Mouse (Mus musculus) E14TG2a.4 (cell line): Measurements from ENCODE around the gene Grin3b.

Experiments
- H3K27me3 ChIP-seq: 2 replicates; pipeline ENCODE4 v1.6.1; 2014; ENCODE audit warnings: low read length, control low read depth; ENCODE audit not compliant: insufficient read depth
- H3K36me3 ChIP-seq: 2 replicates; pipeline ENCODE4 v1.6.1; 2014; ENCODE audit warnings: low read length, control low read depth; ENCODE audit not compliant: insufficient read depth
- H3K4me1 ChIP-seq: replicated peaks from 2 replicates; pipeline ENCODE4 v1.6.1; 2014; ENCODE audit warnings: low read depth, low read length, control low read depth
- H3K4me3 ChIP-seq: replicated peaks from 2 replicates; pipeline ENCODE4 v1.5.1; 2014; ENCODE audit warnings: mild to moderate bottlenecking, low read length
- H3K9me3 ChIP-seq: 2 replicates; pipeline ENCODE4 v1.6.1; 2014; ENCODE audit warnings: low read length, control low read depth
- CTCF ChIP-seq: conservative IDR thresholded peaks from 2 replicates; pipeline ENCODE4 v1.5.1; 2014; ENCODE audit warnings: low read length
- NANOG ChIP-seq: IDR thresholded peaks from 2 replicates; pipeline ENCODE4 v1.6.1; 2014; ENCODE audit warnings: borderline replicate concordance, low read length, mixed read lengths
- POU5F1 ChIP-seq: IDR thresholded peaks from 2 replicates; pipeline ENCODE4 v1.6.1; 2014; ENCODE audit warnings: low read length, borderline replicate concordance

Gene Grin3b

GRCm38 (mm10) chr10:79970415-79971182 lies at the start of gene Grin3b:
Grin3b (plus strand) TSS chr10:79970715.
- Histone ChIP-seq H3K4me1 (peaks cover 81% of the 10 kb centered on the region), H3K36me3 (peaks cover 41% of the 10 kb centered on the region), H3K4me3 (peak within 1 kb of the TSS; percentile 81), H3K27me3 (peaks cover 60% of the 10 kb centered on the region), H3K9me3 (no peaks in the 10 kb centered on the region)
- TF ChIP-seq NANOG (no peak), CTCF (no peak), POU5F1 (no peak)

GRCm38 (mm10) chr10:79920958-79921535 lies 49.5 kb upstream of the Grin3b start, which contains the start of gene R3hdm4:
R3hdm4 (minus strand) TSS chr10:79921208.
- H3K36me3 ChIP-seq: no peaks in the 10 kb centered on the region
- H3K9me3 ChIP-seq: no peaks in the 10 kb centered on the region
- TF ChIP-seq POU5F1 (no peak), CTCF (no peak), NANOG (no peak)
- H3K27me3 ChIP-seq: peaks cover 68% of the 10 kb centered on the region
- peak within 1 kb of the TSS; percentile 69 for H3K4me3 ChIP-seq
- H3K4me1 ChIP-seq: peaks cover 87% of the 10 kb centered on the region

GRCm38 (mm10) chr10:79921572-79921971 lies 48.9 kb upstream of the Grin3b start:
- Histone ChIP-seq H3K4me1 (peaks cover 88% of the 10 kb centered on the region), H3K4me3 (peak overlapping the region; percentile 69), H3K9me3 (no peaks in the 10 kb centered on the region), H3K27me3 (peaks cover 72% of the 10 kb centered on the region), H3K36me3 (no peaks in the 10 kb centered on the region)
- TF ChIP-seq NANOG (no peak), CTCF (no peak), POU5F1 (no peak)

- peaks cover 70% of the 10 kb centered on the region for H3K27me3 ChIP-seq
- H3K4me3 ChIP-seq: no peak overlapping the region
- TF ChIP-seq NANOG (no peak), CTCF (peak; percentile 63)
- H3K9me3 ChIP-seq: 0 out of 2 replicates have a peak, but pooled peaks cover 2% of the 10 kb centered on the region
- H3K4me1 ChIP-seq: peaks cover 71% of the 10 kb centered on the region
- no peaks in the 10 kb centered on the region for H3K36me3 ChIP-seq
These were observed 45.3 kb upstream of the Grin3b start for GRCm38 (mm10) chr10:79924998-79925784.

GRCm38 (mm10) chr10:79925785-79926490 lies 44.6 kb upstream of the Grin3b start:
- H3K4me1 ChIP-seq: peaks cover 65% of the 10 kb centered on the region
- H3K9me3 ChIP-seq: 0 out of 2 replicates have a peak, but pooled peaks cover 2% of the 10 kb centered on the region
- TF ChIP-seq CTCF: no peak
- no peak for TF ChIP-seq POU5F1
- TF ChIP-seq NANOG: no peak
- H3K4me3 ChIP-seq: peak overlapping the region; percentile 91
- H3K36me3 ChIP-seq: peaks cover 3% of the 10 kb centered on the region; the same call in 1 of the 2 replicates
- peaks cover 63% of the 10 kb centered on the region for H3K27me3 ChIP-seq

GRCm38 (mm10) chr10:79926491-79927323 lies 43.8 kb upstream of the Grin3b start, which contains the start of gene Arid3a:
Arid3a (plus strand) TSS chr10:79927043.
- Histone ChIP-seq H3K4me3 (peak within 1 kb of the TSS; percentile 91), H3K9me3 (0 out of 2 replicates have a peak, but pooled peaks cover 2% of the 10 kb centered on the region), H3K27me3 (peaks cover 55% of the 10 kb centered on the region), H3K36me3 (peaks cover 10% of the 10 kb centered on the region; the same call in 1 of the 2 replicates), H3K4me1 (peaks cover 59% of the 10 kb centered on the region)
- TF ChIP-seq POU5F1: no peak
- no peak for TF ChIP-seq NANOG
- TF ChIP-seq CTCF: no peak
